Mouse (Mus musculus) embryonic fibroblast, embryonic 13.5 days (primary cell): ENCODE results near the gene Jagn1. TPM values are rescaled to one million over a fixed set of nuclear protein-coding genes. Genes with fewer than 3 reads are reported as not detected.

ENCODE experiments used
- H3K27ac ChIP-seq: 2 replicates; pipeline ENCODE4 v1.5.1; 2012; ENCODE audit warnings: low read length, control low read depth, inconsistent platforms; ENCODE audit not compliant: insufficient read depth
- H3K4me1 ChIP-seq: 2 replicates; pipeline ENCODE4 v1.6.1; 2011; ENCODE audit warnings: low read length; ENCODE audit not compliant: control insufficient read depth, insufficient read depth
- H3K4me3 ChIP-seq: 2 replicates; pipeline ENCODE4 v1.5.1; 2011; ENCODE audit warnings: mild to moderate bottlenecking, control low read depth, low read length; ENCODE audit not compliant: insufficient read depth
- CTCF ChIP-seq: IDR thresholded peaks from 2 replicates; pipeline ENCODE4 v1.5.1; 2011; ENCODE audit warnings: mild to moderate bottlenecking, control low read depth, low read length, moderate library complexity, borderline replicate concordance; ENCODE audit not compliant: insufficient read depth
- POLR2A ChIP-seq: IDR thresholded peaks from 2 replicates; pipeline ENCODE4 v1.6.1; 2011; ENCODE audit warnings: low read depth, mild to moderate bottlenecking, control low read depth, low read length, moderate library complexity
- polyA plus RNA-seq: library from polyadenylated mRNA; stranded (reverse); fragments of >200 nt; gene quantifications from 2 replicates; pipeline ENCODE4 v1.2.4, GENCODE M21; 2011; ENCODE audit warnings: low read depth; ENCODE audit not compliant: missing spikeins, insufficient read length

Gene Jagn1
- polyA plus RNA-seq, result 48.6 and 48.9 TPM in 2 replicates

- H3K27ac ChIP-seq, result no peak within 1 kb of the TSS
- H3K4me3 ChIP-seq, result peak within 1 kb of the TSS; percentile 83
- H3K4me1 ChIP-seq, result no peaks in the 10 kb centered on the region
- no peak for TF ChIP-seq CTCF
- peak; percentile 75 for TF ChIP-seq POLR2A
These were observed at the start of gene Jagn1 for GRCm38 (mm10) chr6:113442442-113443090. Jagn1 (plus strand) TSS chr6:113442569.

GRCm38 (mm10) chr6:113393951-113394350 is 48.4 kb upstream of the Jagn1 start:
- TF ChIP-seq CTCF, result no peak
- TF ChIP-seq POLR2A, result no peak
- no peak overlapping the region for H3K27ac ChIP-seq
- no peak overlapping the region for H3K4me3 ChIP-seq
- no peaks in the 10 kb centered on the region; the same call in 1 of the 2 replicates for H3K4me1 ChIP-seq

DNA sequence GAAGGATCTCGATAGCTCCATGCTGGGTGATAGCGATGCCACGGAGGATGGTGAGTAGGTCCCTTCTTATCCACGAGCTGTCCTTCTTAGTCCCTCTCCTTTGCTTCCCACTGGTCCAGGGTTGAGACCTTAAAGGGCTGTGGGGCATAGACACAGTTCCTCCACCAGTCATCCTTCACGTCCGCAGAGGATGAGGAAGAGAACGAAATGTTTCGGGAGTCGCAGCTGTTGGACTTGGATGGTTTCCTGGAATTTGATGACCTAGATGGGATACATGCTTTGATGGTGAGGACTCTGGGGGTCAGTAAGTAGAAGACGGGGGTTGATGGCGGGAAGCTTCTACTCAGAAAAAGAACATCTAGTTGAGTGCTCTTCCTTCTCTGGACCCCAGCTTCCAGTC is 47.6 kb upstream of the Jagn1 start:
- Histone ChIP-seq H3K4me1 (no peaks in the 10 kb centered on the region; the same call in 1 of the 2 replicates), H3K27ac (no peak overlapping the region), H3K4me3 (no peak overlapping the region)
- no peak for TF ChIP-seq CTCF
- TF ChIP-seq POLR2A, result no peak

- Histone ChIP-seq H3K27ac (no peak overlapping the region), H3K4me1 (no peaks in the 10 kb centered on the region), H3K4me3 (no peak overlapping the region)
- no peak for TF ChIP-seq CTCF
- TF ChIP-seq POLR2A, result no peak
These were observed 46.9 kb upstream of the Jagn1 start for GRCm38 (mm10) chr6:113395501-113395900.

DNA sequence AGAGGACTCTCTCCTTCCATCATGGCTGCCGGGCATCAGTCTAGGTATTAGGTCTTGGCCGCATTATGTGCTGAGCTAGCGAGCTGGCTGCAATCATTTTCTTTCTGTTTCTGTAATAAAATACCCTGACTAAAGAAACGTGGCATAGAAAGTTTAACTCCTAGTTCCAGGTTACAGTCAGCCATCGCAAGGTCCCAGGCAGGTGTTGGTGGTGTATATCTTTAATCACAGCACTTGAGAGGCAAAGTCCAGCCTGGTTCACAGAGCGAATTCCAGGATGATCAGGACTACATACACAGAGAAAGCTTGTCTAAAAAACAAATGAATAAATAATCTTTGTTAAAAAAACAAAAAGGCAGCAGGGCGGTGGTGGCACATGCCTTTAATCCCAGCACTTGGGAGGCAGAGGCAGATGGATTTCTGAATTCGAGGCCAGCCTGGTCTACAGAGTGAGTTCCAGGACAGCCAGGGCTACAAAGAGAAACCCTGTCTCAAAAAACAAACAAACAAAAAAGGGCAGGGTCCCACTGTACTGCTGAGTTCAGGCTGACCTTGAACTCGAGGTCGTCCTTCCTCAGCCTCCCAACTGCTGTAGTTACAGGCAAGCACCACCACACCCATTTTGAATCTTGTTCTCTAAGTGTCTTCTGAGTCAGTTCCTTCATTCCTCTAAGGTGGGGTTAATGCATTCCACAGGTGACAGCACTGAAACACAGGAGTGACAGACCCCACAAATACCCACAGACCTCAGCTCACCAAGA is 45.9 kb upstream of the Jagn1 start:
- no peak overlapping the region for H3K4me3 ChIP-seq
- TF ChIP-seq POLR2A (no peak), CTCF (no peak)
- no peak overlapping the region for H3K27ac ChIP-seq
- no peaks in the 10 kb centered on the region for H3K4me1 ChIP-seq

- H3K27ac ChIP-seq, result no peak overlapping the region
- TF ChIP-seq POLR2A (no peak), CTCF (no peak)
- no peak overlapping the region for H3K4me3 ChIP-seq
- H3K4me1 ChIP-seq, result no peaks in the 10 kb centered on the region
These were observed 40.3 kb upstream of the Jagn1 start for GRCm38 (mm10) chr6:113402094-113402493.

DNA sequence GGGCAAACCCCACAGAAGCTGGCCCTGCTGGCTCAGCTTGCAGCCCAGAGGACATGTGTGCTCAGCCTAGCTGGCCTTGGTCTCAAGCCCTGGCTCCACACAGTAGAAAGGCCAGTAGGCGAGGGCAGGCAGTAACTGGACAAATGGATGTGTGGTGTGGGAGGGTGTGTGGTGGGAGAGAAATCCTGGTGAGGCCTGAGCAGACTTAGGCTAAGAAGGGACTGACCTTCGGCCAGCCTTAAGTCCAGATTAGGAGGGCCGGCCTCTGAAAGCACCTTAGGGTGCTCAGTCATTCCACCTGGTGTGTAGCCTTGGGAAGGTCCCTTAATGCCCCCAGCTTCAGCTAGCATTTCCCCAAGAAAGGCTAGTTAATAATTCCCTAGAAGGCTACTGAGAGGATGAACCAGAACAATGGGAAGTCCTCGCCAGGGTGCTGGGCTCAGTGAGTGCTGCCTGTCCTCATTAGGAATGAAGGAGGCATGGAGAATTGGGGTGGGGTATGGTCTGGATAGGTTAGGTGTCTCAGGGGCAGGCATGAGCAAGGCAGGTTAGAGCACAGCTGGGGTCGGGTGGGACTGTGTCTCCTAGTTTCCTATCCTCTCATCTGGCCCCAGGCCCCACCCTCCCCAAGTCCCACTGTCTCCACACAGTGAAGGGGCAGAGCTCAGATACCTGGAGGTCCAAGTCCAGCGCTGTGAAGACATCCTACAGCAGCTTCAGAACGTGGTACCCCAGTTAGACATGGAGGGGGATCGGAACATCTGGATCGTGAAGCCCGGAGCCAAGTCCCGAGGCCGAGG is 37.5 kb upstream of the Jagn1 start:
- no peaks in the 10 kb centered on the region for H3K4me1 ChIP-seq
- TF ChIP-seq CTCF (no peak), POLR2A (no peak)
- no peak overlapping the region for H3K27ac ChIP-seq
- no peak overlapping the region for H3K4me3 ChIP-seq

DNA sequence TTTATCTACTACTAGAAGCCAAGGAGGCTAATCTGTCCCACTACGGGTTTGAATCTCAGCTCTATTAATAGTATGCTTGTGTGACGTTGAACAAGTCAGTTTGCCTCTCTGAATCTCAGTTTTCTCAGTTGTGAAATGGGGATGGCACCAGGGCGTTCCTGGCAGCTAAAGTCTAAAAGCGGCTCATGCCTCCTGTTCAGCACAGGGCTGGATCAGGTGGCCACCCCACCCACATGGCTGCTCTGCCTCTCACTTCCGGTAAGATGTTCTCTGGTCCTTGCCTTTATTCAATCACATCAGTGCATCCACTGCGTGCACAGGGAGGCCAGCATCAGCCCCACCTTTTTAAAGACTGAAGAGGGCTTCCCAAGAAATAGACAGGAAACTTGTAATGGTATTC is 36.9 kb upstream of the Jagn1 start:
- no peak overlapping the region for H3K4me3 ChIP-seq
- TF ChIP-seq CTCF, result no peak
- TF ChIP-seq POLR2A, result no peak
- H3K27ac ChIP-seq, result no peak overlapping the region
- no peaks in the 10 kb centered on the region for H3K4me1 ChIP-seq

DNA sequence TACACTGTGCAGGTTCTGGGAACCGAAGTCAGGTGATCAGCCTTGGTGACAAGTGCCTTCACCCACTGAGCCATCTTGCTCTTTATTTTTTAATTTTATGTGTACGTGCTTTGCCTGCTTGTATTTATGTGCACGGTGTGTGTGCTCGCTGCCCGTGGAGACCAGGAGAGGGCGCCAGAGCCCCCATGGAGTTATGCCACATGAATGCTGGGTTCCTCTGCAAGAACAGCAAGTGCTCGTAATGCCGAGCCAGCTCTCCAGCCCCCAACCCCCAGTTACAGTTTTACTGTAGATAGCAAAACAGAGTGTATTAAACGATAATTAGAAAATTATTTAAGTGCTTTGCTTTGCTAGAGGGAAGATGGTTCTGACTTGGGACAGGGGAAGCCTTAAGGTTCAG is 35.7 kb upstream of the Jagn1 start:
- 0 out of 2 replicates have a peak, but pooled peaks have one; percentile 7 for TF ChIP-seq CTCF
- TF ChIP-seq POLR2A, result no peak
- H3K4me3 ChIP-seq, result no peak overlapping the region
- H3K4me1 ChIP-seq, result no peaks in the 10 kb centered on the region
- H3K27ac ChIP-seq, result no peak overlapping the region
